Mouse (Mus musculus) cerebellum, adult 11-12 months (tissue): Measurements from ENCODE around the gene Orm3.
"Not testable (repeated sequence)": the region's sequence is repeated elsewhere in the genome, so short reads cannot be mapped to it uniquely, and the experiment has no call there.

Experiments
- DNase-seq: peaks from one replicate; pipeline ENCODE4 v3.0.0; 2022

The Orm3 gene

GRCm38 (mm10) chr4:63355877-63356665 is at the start of gene Orm3:
Gene Orm3, plus strand, starts transcription at chr4:63356162.
- no peak for DNase-seq

GRCm38 (mm10) chr4:63307175-63308062 is 48.5 kb upstream of the Orm3 start:
- peak; percentile 86 for DNase-seq

- DNase-seq, result peak; percentile 71
Observed at GRCm38 (mm10) chr4:63308316-63308715, 47.6 kb upstream of the Orm3 start.

GRCm38 (mm10) chr4:63310247-63310855 is 45.6 kb upstream of the Orm3 start:
- DNase-seq, result no peak

DNA sequence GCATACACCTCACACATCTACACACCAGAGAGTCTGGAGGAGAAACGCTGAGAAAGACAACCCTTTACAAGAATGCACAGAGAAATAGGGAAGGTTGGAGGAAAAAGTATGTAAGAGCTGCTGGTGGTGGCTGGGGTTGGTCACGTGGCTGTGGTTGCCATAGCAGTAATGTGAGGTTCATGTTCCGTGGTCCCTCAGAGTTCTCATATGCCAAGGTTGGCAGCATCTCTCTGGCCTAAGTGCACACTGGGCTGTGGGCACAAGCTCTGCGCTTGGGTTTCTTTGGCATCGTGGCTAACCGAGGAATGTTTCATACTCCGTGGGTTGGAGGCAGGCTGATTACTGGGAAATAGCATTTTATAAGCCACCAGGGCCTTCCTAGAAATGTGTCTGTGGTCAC is 44.5 kb upstream of the Orm3 start:
- no peak for DNase-seq

GRCm38 (mm10) chr4:63314063-63314462 is 41.9 kb upstream of the Orm3 start:
- no peak for DNase-seq

- no peak for DNase-seq
Observed at GRCm38 (mm10) chr4:63316076-63316746, 39.8 kb upstream of the Orm3 start.

GRCm38 (mm10) chr4:63319566-63319965 is 36.4 kb upstream of the Orm3 start:
- not testable (repeated sequence) for DNase-seq

- DNase-seq, result no peak
Observed at GRCm38 (mm10) chr4:63323275-63323815, 32.6 kb upstream of the Orm3 start.

DNA sequence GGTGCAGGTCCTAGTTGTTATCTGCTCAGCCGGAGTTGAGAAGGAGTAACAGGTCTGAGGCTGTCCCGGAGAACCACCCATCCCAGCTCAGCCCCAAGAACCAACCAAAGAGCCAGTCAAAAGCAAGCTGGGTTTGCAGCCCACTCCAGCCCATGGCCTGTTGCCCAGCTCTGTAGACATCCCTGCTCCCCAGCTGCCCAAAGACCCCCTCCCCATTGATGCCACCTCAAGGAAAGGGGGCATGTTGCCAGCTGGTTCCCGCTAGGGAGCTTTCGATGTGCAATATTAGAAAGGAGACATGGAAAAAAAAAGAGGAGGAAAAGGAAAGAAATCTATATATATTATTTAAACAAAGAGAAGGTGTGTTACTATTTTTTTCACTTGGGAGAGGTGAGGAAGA is 22.6 kb upstream of the Orm3 start:
- DNase-seq, result no peak

- DNase-seq, result no peak
Observed at GRCm38 (mm10) chr4:63338414-63339076, 17.4 kb upstream of the Orm3 start.

DNA sequence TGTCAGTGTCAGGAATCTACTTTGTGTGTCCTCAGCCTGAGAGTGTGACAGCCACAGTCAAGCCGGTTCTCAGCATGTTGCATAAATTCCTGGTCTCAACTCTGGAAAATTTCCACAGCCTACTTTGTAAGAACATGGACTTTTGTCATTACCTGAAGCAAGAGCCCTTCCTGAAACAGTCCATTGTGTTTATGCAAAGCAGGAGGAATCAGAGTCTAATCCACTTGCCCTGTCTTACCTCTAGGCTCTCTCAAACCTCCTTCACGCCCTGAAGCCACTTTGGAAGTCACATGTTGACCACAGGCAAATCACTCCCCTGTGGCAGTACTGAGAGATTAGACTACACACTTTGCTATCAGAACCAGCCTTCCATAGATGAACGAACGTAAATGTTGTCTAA is 13.5 kb upstream of the Orm3 start:
- no peak for DNase-seq

- no peak for DNase-seq
Observed at GRCm38 (mm10) chr4:63343608-63344007, 12.4 kb upstream of the Orm3 start.

- DNase-seq, result no peak
Observed at GRCm38 (mm10) chr4:63344295-63344694, 11.7 kb upstream of the Orm3 start, which contains the start of gene Orm1. Gene Orm1, plus strand, starts transcription at chr4:63344560.

GRCm38 (mm10) chr4:63345261-63345660 is 10.7 kb upstream of the Orm3 start:
- no peak for DNase-seq

DNA sequence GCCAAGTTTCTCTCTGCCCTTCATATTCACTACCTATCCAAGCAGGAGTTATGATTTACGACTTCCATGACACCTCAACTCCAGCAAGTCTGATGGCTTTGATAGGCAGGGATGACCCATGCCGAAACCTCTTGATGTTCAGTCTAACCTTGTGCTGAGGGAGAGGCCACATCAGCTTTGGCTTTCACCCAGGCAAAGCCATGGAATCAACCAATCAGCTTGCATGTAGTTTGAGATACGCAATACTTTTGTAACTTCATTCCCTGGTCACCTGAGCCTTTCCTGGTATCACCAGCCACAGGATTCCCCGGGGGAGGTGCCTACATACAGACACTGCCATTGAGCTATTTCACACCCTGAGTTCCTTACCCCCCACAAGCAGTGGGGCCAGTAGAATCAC is 9.3 kb upstream of the Orm3 start:
- no peak for DNase-seq

GRCm38 (mm10) chr4:63348524-63348923 is 7.4 kb upstream of the Orm3 start:
- no peak for DNase-seq

DNA sequence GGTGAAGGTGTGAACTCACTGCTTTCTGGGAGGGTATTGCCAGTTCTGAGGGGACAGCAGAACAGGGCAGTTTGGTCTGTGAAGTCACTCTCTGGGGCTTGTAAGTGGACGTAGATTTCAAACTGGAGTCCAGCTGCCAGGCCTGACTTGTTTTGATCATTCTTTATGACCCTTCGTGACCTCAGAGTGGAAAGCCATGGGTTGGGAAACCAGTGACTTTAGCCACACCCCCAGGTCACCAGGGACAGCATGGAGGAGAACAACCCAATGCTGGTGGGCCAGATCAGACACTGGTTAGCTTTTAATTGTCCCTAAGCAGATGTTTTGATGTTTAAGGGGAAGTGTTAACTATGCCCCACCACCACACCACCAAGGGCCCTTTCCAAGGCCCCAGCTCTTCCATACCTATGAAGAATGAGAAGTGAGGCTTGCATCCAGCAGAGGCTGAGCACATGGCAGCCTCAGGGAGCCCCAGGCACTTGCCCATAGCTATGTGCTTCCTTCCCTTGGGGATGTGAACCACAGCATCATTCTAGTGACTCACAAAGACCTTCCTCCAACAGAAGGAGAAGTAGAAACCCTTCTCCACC is 1.1 kb downstream of the Orm3 start:
- no peak for DNase-seq

GRCm38 (mm10) chr4:63359861-63360260 is 3.9 kb downstream of the Orm3 start:
- no peak for DNase-seq

GRCm38 (mm10) chr4:63362150-63362549 is 6.2 kb downstream of the Orm3 start, which contains the start of gene Orm2:
Gene Orm2, plus strand, starts transcription at chr4:63362449.
- no peak for DNase-seq

GRCm38 (mm10) chr4:63368577-63368976 is 12.6 kb downstream of the Orm3 start:
- peak; percentile 48 for DNase-seq

- DNase-seq, result no peak
Observed at GRCm38 (mm10) chr4:63370897-63371296, 14.9 kb downstream of the Orm3 start.
